Mouse (Mus musculus) ES-E14 (cell line): Measurements from ENCODE around the gene Atf7ip.

Experiments used
- CHD2 ChIP-seq: IDR thresholded peaks from 2 replicates; pipeline ENCODE4 v1.6.1; 2014; ENCODE audit warnings: mild to moderate bottlenecking, low read depth, low read length, inconsistent platforms
- HCFC1 ChIP-seq: IDR thresholded peaks from 2 replicates; pipeline ENCODE4 v1.6.1; 2012; ENCODE audit warnings: low read length, inconsistent platforms, borderline replicate concordance; ENCODE audit not compliant: insufficient read depth
- ZC3H11A ChIP-seq: IDR thresholded peaks from 2 replicates; pipeline ENCODE4 v1.6.1; 2012; ENCODE audit warnings: low read depth, mild to moderate bottlenecking, inconsistent platforms, low read length, borderline replicate concordance

DNA sequence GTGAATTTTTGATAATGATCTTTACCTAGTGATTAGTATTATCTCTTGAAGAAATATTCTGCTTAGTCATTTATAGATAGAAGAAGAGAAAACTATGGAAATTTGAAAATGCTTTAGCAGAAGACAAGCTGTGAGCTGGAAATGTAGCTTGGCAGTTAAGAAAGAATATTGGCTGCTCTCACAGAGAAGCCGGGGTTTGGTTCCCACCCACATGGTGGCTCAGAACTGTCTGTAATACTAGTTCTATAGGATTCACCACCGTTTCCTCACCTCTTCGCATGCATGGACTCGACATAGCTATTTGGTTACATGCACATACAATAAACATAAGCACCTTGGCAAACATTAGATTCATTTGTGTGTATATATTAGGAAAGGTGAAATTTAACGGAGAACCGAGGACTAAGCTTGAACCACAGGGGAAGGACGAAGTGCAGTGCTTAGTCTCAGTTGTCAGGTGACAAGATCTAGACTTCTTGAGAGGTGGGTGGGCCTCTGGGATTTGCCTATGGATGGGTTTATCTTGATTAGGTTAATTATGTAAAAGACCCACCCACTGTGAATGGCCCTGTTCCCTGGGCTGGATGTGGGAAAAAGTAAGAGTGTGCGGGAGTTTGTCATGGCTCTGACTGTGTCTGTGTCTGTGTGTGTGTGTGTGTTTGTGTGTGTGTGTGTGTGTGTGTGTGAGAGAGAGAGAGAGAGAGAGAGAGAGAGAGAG is 52.5 kb downstream of the Atf7ip start:
- TF ChIP-seq ZC3H11A (no peak), HCFC1 (no peak), CHD2 (no peak)
